Mouse (Mus musculus) forebrain, embryonic 14.5 days (tissue): ENCODE measurements at regions not wholly inside any gene's neighbourhood (a gene's known extent, or its start where the extent isn't known, plus 50 kb on each side); places are given as distances from the start of the nearest gene placed in this dataset.

ENCODE experiments used
- ATAC-seq: fragments of 200-750 bp; cut with Nextera tagmentation; 2 replicates; pipeline ENCODE4 v1.8.0; 2017; ENCODE audit warnings: mild to moderate bottlenecking, moderate library complexity
- DNase-seq: peaks from one replicate; pipeline ENCODE4 v3.0.0-alpha.2; 2015; ENCODE audit warnings: low spot score
- H3K27ac ChIP-seq: fragments of 300-500 bp; sonication (generic); 2 replicates; pipeline ENCODE4 v1.5.1; 2014; ENCODE audit warnings: low read depth, mild to moderate bottlenecking, control low read depth, low read length, moderate library complexity
- H3K27me3 ChIP-seq: fragments of 300-500 bp; sonication (generic); replicated peaks from 2 replicates; pipeline ENCODE4 v1.6.1; 2014; ENCODE audit warnings: low read length, control low read depth, mixed read lengths; ENCODE audit not compliant: control insufficient read depth, insufficient read depth
- H3K36me3 ChIP-seq: fragments of 300-500 bp; sonication (generic); 2 replicates; pipeline ENCODE4 v1.6.1; 2014; ENCODE audit warnings: low read length, control low read depth; ENCODE audit not compliant: control insufficient read depth, insufficient read depth
- H3K4me1 ChIP-seq: fragments of 300-500 bp; sonication (generic); 2 replicates; pipeline ENCODE4 v1.6.1; 2014; ENCODE audit warnings: antibody characterized with exemption, low read length, control low read depth; ENCODE audit not compliant: control insufficient read depth, insufficient read depth
- H3K4me2 ChIP-seq: fragments of 300-500 bp; sonication (generic); 2 replicates; pipeline ENCODE4 v1.6.1; 2014; ENCODE audit warnings: mild to moderate bottlenecking, control low read depth, low read length
- H3K4me3 ChIP-seq: fragments of 300-500 bp; sonication (generic); 2 replicates; pipeline ENCODE4 v1.5.1; 2014; ENCODE audit warnings: low read depth, low read length, control low read depth
- H3K9ac ChIP-seq: fragments of 300-500 bp; sonication (generic); 2 replicates; pipeline ENCODE4 v1.6.1; 2014; ENCODE audit warnings: mild to moderate bottlenecking, low read length, control low read depth, moderate library complexity
- H3K9me3 ChIP-seq: fragments of 300-500 bp; sonication (generic); replicated peaks from 2 replicates; pipeline ENCODE4 v1.6.1; 2016; ENCODE audit warnings: low read length, control low read depth, mixed read lengths; ENCODE audit not compliant: control insufficient read depth
- WGBS: fragments of 180-500 bp; shearing (Covaris S2); extraction: QIAGEN DNeasy Blood & Tissue Kit; methylation state at CpG from one replicate; pipeline ENCODE4 v1.1.7; 2014; 5-methylcytosine and 5-hydroxymethylcytosine counted together

DNA sequence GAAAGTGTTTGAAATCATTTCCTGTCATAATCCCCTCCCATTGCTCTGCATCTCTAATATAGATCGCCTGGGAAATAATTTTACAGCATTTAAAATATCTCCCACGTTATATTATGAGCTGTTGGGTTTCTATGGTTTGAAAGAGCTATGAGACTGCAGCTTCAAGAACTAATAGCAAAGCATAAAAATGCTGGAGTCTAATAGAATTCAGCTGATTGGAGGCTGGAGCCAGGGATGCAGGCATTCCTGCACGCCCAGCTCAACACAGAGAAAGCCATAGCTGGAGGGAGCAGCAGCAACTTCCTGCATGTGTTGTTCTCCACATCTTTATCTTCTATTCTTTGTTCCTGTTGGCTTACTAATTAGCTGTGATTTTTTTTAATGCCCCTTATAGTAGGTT, 348.8 kb downstream of the Adgrl2 start:
- H3K9me3 ChIP-seq: no peaks in the 10 kb centered on the region
- 50% methylated on average over 3 of the region's 3 CpGs for WGBS
- no peak overlapping the region for H3K4me3 ChIP-seq
- H3K4me1 ChIP-seq: no peaks in the 10 kb centered on the region
- H3K27ac ChIP-seq: no peak overlapping the region
- DNase-seq (no peak), ATAC-seq (no peak)
- H3K4me2 ChIP-seq: no peak overlapping the region
- no peak overlapping the region for H3K9ac ChIP-seq
- H3K27me3 ChIP-seq: no peaks in the 10 kb centered on the region
- no peaks in the 10 kb centered on the region for H3K36me3 ChIP-seq

GRCm38 (mm10) chr3:148640680-148641101, 349.7 kb downstream of the Adgrl2 start:
- DNase-seq (no peak), ATAC-seq (no peak)
- no peak overlapping the region for H3K27ac ChIP-seq
- H3K4me2 ChIP-seq: no peak overlapping the region
- H3K36me3 ChIP-seq: no peaks in the 10 kb centered on the region
- WGBS: 71% methylated on average over 3 of the region's 3 CpGs
- H3K4me1 ChIP-seq: no peaks in the 10 kb centered on the region
- H3K27me3 ChIP-seq: no peaks in the 10 kb centered on the region
- no peak overlapping the region for H3K4me3 ChIP-seq
- H3K9ac ChIP-seq: no peak overlapping the region
- no peaks in the 10 kb centered on the region for H3K9me3 ChIP-seq

- no peaks in the 10 kb centered on the region for H3K36me3 ChIP-seq
- no peak overlapping the region for H3K9ac ChIP-seq
- H3K9me3 ChIP-seq: no peaks in the 10 kb centered on the region
- no peak overlapping the region for H3K27ac ChIP-seq
- no peak overlapping the region for H3K4me2 ChIP-seq
- no peak for ATAC-seq
- 87% methylated on average over 4 of the region's 4 CpGs for WGBS
- no peaks in the 10 kb centered on the region for H3K4me1 ChIP-seq
- no peak for DNase-seq
- H3K4me3 ChIP-seq: no peak overlapping the region
- H3K27me3 ChIP-seq: no peaks in the 10 kb centered on the region
Measured at GRCm38 (mm10) chr3:148635101-148635500, 355.3 kb downstream of the Adgrl2 start.

GRCm38 (mm10) chr3:148634352-148634751, 356.0 kb downstream of the Adgrl2 start:
- Histone ChIP-seq H3K36me3 (no peaks in the 10 kb centered on the region), H3K4me3 (no peak overlapping the region), H3K4me2 (no peak overlapping the region), H3K4me1 (no peaks in the 10 kb centered on the region), H3K27me3 (no peaks in the 10 kb centered on the region), H3K9me3 (no peaks in the 10 kb centered on the region), H3K9ac (no peak overlapping the region), H3K27ac (no peak overlapping the region)
- no peak for ATAC-seq
- DNase-seq: no peak
- 71% methylated on average over 3 of the region's 3 CpGs for WGBS

- no peak for ATAC-seq
Measured at GRCm38 (mm10) chr3:148633291-148633690, 357.1 kb downstream of the Adgrl2 start.

DNA sequence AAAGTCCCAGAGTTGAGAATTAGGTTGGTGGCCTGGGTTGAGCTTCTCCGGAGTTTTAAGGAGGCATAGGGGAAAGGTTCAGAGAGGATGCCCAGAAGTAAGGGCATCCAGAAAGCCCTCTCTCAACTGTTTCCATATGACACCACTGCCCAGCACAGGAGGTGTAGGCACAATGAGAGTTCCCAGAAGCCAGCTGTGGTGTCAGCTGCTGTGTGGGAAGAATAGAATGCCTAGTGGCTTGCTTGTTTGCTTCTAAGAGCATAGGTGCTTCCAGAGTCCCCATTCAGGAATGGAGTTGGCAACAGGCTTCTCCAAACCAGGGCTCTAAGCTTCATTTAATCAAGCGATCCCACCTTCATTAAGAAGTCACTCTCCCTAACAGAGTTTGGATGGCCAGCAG, 357.9 kb downstream of the Adgrl2 start:
- ATAC-seq (no peak), DNase-seq (no peak)
- no peak overlapping the region for H3K4me3 ChIP-seq
- no peaks in the 10 kb centered on the region for H3K36me3 ChIP-seq
- no peaks in the 10 kb centered on the region for H3K4me1 ChIP-seq
- H3K27ac ChIP-seq: no peak overlapping the region
- no peak overlapping the region for H3K9ac ChIP-seq
- WGBS: 85% methylated on average over 2 of the region's 2 CpGs
- H3K4me2 ChIP-seq: no peak overlapping the region
- H3K9me3 ChIP-seq: no peaks in the 10 kb centered on the region
- H3K27me3 ChIP-seq: no peaks in the 10 kb centered on the region

More at GRCm38 (mm10) chr3:148633291-148633690, 357.1 kb downstream of the Adgrl2 start:
- DNase-seq: no peak
- Histone ChIP-seq H3K4me3 (no peak overlapping the region), H3K4me1 (no peaks in the 10 kb centered on the region), H3K27me3 (no peaks in the 10 kb centered on the region), H3K9ac (no peak overlapping the region), H3K4me2 (no peak overlapping the region), H3K9me3 (no peaks in the 10 kb centered on the region), H3K27ac (no peak overlapping the region), H3K36me3 (no peaks in the 10 kb centered on the region)
- WGBS: 95% methylated on average over 6 of the region's 6 CpGs

- WGBS: 33% methylated on average over 18 of the region's 18 CpGs
- no peak overlapping the region for H3K9ac ChIP-seq
- no peak overlapping the region for H3K4me3 ChIP-seq
- no peaks in the 10 kb centered on the region for H3K9me3 ChIP-seq
- H3K4me2 ChIP-seq: peak overlapping the region; percentile 20
- no peaks in the 10 kb centered on the region for H3K27me3 ChIP-seq
- no peaks in the 10 kb centered on the region for H3K36me3 ChIP-seq
- H3K27ac ChIP-seq: no peak overlapping the region
- no peak for ATAC-seq
- peak; percentile 63 for DNase-seq
- no peaks in the 10 kb centered on the region for H3K4me1 ChIP-seq
Measured at GRCm38 (mm10) chr3:148631415-148632192, 358.8 kb downstream of the Adgrl2 start.

GRCm38 (mm10) chr3:148630865-148631264, 359.5 kb downstream of the Adgrl2 start:
- no peaks in the 10 kb centered on the region for H3K4me1 ChIP-seq
- 76% methylated on average over 7 of the region's 7 CpGs for WGBS
- no peak overlapping the region for H3K9ac ChIP-seq
- no peak overlapping the region for H3K4me2 ChIP-seq
- H3K4me3 ChIP-seq: no peak overlapping the region
- ATAC-seq (no peak), DNase-seq (no peak)
- no peaks in the 10 kb centered on the region for H3K27me3 ChIP-seq
- H3K9me3 ChIP-seq: no peaks in the 10 kb centered on the region
- no peak overlapping the region for H3K27ac ChIP-seq
- no peaks in the 10 kb centered on the region for H3K36me3 ChIP-seq

- 46% methylated on average over 9 of the region's 9 CpGs for WGBS
- Histone ChIP-seq H3K4me1 (no peaks in the 10 kb centered on the region), H3K27me3 (no peaks in the 10 kb centered on the region), H3K36me3 (no peaks in the 10 kb centered on the region), H3K9ac (no peak overlapping the region), H3K4me3 (no peak overlapping the region), H3K9me3 (no peaks in the 10 kb centered on the region), H3K27ac (no peak overlapping the region), H3K4me2 (no peak overlapping the region)
- no peak for DNase-seq
- ATAC-seq: no peak; the same call in 1 of the 2 replicates
Measured at GRCm38 (mm10) chr3:148614971-148615671, 375.2 kb downstream of the Adgrl2 start.
